Mouse (Mus musculus): ENCODE measurements around the gene Tepsin.

DNA sequence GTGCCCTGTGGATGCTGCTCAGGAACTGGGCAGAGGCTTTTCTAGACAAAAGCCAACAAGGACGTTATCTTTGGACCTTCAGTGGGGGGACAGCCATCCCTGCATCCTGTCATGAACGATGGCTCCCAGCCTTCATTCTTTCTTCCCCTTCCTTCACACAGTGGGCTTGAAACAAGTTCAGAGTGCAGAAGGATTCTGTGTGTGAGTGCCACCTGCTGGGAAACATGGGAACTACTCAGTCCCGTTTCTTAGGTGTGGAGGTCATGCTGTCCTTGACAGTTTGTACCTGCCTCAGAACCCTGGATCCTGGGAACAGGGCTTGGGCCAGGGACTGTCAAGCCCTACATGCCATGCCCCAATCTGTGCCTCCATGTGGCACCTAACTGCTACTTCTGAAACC, 2.5 kb upstream of the Tepsin start:
- no peak for TF ChIP-seq EP300 (IDR thresholded peaks at IDR 0.05; ENCODE audit: insufficient read depth, low read depth, low read length)
- TF ChIP-seq CTCF (IDR thresholded peaks at IDR 0.05; ENCODE audit: low read depth, low read length): peak; percentile 58
- no peak for TF ChIP-seq POLR2A (IDR thresholded peaks at IDR 0.05; ENCODE audit: insufficient read depth, low read length)
